Mouse (Mus musculus): ENCODE measurements around the gene Gm21693.
"Not testable (repeated sequence)": the region's sequence is repeated elsewhere in the genome, so short reads cannot be mapped to it uniquely, and the experiment has no call there.

Gene Gm21693

DNA sequence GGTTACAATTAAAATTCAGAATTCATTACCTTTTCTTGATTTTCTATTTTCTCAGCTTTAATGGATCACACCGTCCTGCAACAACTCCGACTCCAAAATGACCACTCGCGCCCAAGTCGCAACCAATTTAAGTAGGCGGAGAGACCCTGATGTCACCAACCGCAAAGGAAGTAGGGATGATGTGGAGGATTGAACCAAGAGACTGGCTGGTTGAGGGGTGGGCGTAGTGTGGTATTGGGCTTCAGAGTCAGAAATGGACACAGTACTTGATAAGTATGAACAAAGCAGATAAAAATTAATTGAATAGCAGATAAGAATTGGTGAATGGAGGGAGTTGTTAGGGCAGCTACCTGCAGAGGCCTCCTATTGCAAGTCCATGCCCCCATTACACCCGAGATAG, at the start of gene Gm21693:
Gm21693 (minus strand) TSS at position 101 of the 400 bp plus-strand sequence.
- not testable (repeated sequence) for DNase-seq (ENCODE audit: low read depth, low spot score)

DNA sequence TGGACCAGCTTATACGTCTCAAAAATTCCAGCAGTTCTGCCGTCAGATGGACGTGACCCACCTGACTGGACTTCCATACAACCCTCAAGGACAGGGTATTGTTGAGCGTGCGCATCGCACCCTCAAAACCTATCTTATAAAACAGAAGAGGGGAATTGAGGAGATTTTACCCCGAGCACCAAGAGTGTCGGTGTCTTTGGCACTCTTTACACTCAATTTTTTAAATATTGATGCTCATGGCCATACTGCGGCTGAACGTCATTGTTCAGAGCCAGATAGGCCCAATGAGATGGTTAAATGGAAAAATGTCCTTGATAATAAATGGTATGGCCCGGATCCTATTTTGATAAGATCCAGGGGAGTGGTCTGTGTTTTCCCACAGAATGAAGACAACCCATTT, 4.5 kb downstream of the Gm21693 start:
- not testable (repeated sequence) for DNase-seq (ENCODE audit: low read depth, low spot score)

DNA sequence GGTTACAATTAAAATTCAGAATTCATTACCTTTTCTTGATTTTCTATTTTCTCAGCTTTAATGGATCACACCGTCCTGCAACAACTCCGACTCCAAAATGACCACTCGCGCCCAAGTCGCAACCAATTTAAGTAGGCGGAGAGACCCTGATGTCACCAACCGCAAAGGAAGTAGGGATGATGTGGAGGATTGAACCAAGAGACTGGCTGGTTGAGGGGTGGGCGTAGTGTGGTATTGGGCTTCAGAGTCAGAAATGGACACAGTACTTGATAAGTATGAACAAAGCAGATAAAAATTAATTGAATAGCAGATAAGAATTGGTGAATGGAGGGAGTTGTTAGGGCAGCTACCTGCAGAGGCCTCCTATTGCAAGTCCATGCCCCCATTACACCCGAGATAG, 38.8 kb downstream of the Gm21693 start, which contains the start of gene Gm21677:
Gm21677 (minus strand) TSS at position 101 of the 400 bp plus-strand sequence.
- DNase-seq (ENCODE audit: low read depth, low spot score), result not testable (repeated sequence)

Measured in embryo, embryonic 11.5 days (tissue).